Mouse (Mus musculus): ENCODE results near the gene Vav1.

DNA sequence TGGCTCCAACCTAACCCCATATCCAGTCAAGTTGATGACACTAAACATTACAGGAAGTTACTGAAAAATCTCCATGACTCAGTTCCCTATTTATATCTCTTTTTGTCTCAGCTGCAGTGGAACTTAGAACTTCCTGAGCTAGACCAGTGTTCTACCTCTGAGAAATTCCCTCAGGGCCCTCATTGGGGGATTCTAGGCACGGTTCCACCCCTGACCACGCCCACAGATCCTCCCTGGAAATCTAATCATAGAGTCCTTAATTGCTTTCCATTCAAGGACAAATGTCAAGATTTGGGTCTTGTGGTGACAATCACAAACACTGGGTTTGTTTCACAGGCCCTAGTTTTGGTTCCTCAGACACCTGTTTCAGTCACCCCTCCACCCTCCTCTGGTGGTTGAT is 6.2 kb downstream of the Vav1 start:
- TF ChIP-seq CTCF (IDR thresholded peaks at IDR 0.05; ENCODE audit: extremely low read depth, insufficient read depth, insufficient read length, insufficient replicate concordance) = no peak
- TF ChIP-seq POLR2A (IDR thresholded peaks at IDR 0.05; ENCODE audit: low read depth, low read length) = no peak
